Mouse (Mus musculus) testis, adult 2 months (tissue): Measurements from ENCODE around the gene St6galnac3.

Experiments
- CTCF ChIP-seq: fragments of 200-500 bp; IDR thresholded peaks from 2 replicates; pipeline ENCODE4 v1.5.1; 2012; ENCODE audit warnings: low read depth, mild to moderate bottlenecking, inconsistent platforms, low read length, moderate library complexity; ENCODE audit not compliant: control insufficient read depth, insufficient read depth, insufficient replicate concordance
- POLR2A ChIP-seq: fragments of 200-500 bp; IDR thresholded peaks from 2 replicates; pipeline ENCODE4 v1.6.1; 2012; ENCODE audit warnings: low read depth, mild to moderate bottlenecking, inconsistent platforms, low read length, moderate library complexity; ENCODE audit not compliant: control insufficient read depth

- TF ChIP-seq CTCF (no peak), POLR2A (no peak)
Observed at GRCm38 (mm10) chr3:153421918-153422290, 303.1 kb downstream of the St6galnac3 start.
